Mouse (Mus musculus) heart, adult 18-20 months (tissue): ENCODE data around the gene Ptprn2. TPM values are rescaled to one million over a fixed set of nuclear protein-coding genes. Genes with fewer than 3 reads are reported as not detected.

Experiments
- DNase-seq, 2 experiments: peaks; one replicate each; pipeline ENCODE4 v3.0.0; 2021 to 2022; ENCODE audit warnings: mixed read lengths in 1 of 2
- total RNA-seq, 2 experiments: library from RNA; stranded (reverse); gene quantifications; 2 replicates each; pipeline ENCODE4 v1.2.3; 2021

Gene Ptprn2
- total RNA-seq, 2 experiments from 2014 or later: 0.07 to 0.18 TPM

DNA sequence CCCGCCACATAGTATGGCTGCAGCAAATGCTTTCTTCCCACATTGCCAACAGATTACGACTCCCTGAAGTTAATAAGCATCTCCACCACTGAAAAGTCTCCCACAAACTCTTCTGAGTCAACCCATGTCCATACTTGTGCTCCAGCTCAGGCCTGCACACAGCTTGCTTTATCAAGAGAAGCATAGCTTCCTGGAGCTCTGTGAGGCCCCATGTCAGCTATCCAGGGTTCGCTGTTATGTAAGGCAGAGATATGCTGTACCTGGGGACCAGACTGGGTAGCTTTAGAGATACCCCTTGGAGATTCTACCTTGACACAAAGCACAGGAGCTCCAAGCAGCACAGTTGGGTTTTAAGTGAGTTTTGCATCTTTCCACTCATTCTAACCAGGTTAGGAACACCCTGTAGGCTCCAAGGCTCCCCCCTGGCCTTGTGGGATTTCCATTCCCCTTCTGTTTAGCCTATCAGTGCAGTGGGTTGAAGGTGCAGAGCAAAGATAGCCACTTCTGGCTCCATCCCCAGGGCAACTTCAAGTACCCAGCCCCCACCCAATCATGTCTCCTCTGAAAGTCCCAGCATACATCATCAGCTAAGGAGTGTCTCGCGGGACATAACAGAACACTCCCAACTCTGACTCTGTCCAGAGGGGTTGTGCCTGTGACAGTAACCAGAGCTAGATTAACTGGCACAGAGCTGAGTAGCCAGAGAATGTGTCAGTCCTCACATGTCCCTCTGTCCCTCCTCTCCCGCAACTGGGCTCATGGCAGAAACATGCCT lies 572.9 kb downstream of the Ptprn2 start:
- DNase-seq: no peak

DNA sequence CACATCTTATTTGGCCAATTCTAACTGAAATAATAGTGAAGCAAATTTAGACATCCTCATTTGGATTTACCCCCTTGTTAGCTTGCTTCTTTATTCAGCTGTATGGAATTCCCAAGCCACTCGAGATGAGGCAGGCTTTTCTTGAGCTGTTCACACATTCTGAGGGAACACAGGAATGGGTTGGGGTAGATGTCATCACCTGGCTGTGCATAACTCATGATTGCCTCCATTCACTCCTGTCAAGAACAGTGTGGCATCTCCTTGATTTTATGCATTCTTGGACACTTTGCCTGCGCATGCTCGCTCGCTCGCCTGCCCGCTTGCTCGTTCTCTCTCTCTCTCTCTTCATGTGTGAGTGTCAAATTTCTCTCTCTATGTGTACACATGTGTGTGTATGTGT lies 573.5 kb downstream of the Ptprn2 start:
- DNase-seq: no peak

DNA sequence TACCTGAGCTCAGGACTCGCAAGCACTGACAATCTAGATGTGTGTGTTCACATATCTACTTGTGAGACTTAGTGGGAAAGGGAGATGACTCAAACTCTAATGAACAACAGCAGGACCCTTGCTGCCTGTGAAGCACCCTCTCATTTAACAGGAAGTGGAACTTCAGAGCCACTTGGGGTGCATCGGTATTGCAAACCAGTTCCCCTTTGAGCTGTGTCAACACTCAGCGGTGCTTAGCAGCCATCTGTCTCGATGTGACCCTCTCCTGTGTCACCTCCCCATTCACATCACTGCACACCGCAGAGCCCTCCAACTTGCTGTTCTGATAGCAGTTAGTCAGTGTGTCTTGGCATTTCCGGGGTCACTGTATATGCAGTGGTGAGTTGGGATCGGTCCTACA lies 592.1 kb downstream of the Ptprn2 start:
- no peak for DNase-seq

DNA sequence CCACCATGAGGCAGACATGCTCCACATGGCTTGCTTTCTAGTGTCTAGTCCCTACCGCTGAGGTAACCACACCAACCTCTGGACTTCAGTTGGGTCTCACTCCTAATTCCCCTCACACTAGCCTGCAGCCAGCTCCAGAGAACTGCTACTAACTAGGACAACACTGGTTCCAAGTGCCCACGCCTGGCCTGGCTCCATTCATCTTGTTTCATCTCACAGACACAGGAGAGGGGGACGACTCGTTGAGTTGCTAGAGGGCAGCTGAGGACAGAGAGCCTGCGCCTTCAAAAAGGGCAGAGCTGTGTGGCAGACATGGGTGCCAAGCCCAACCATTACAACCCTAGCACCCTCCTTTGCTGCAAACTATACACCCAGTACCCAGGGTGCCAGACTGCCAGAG lies 593.4 kb downstream of the Ptprn2 start:
- DNase-seq: no peak

DNA sequence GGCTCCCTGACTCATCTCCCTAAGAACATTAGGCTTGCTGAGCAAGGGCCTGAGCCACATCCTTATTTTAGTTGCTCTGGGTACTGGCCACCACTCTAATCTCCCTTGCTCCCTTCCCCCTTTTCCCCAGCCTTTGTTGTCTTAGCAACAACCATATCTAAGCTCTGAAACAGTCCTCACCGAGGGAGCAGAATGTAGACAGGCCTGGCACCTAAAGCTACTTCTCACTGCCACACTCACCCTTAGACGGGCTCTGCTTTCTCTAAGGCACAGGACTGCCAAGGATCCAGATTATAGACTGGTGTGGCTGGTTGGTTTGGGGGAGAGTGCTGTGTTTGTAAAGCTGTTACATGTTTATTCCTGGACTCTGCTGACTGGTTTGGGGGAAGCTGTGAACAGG lies 594.2 kb downstream of the Ptprn2 start:
- no peak for DNase-seq

DNA sequence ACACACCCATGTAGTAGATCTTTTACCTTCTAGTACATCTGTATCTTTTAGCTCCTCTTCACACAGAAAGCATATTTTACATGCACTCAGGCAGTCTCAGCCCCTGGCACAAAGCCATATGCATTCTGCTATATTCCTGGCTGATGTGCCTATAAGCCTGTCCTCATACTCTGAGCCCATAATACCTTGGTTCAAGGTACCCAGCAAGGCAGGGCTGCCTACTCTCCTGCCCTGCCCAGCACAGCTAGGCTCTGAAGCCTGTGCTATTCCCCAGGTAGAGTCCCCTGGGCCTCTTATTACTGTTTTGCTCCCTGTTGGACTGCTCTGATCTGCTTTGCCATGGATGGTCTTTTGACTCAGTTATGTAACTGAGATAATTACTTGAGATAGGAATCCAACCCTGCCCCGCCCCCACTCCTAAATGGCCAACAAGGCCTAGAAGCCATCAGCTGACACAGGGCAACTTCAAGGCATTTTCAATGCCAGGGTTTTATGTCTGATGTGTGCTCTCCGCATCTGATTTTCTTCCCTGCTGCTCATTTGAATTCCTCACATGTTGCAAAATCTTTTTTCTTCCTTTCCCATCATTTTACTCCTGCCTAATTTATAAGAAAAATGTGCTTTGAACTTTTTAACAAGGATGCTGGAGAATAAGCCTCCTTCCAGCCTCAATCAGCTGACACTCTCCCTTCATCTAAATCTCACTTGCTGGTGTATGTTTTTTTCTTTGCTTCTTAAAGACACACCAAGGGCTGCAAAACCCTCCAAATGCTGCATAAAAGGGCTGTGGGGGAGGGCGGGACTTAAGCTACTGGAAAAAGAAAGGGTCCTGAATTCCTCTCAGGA lies 598.6 kb downstream of the Ptprn2 start:
- no peak for DNase-seq

DNA sequence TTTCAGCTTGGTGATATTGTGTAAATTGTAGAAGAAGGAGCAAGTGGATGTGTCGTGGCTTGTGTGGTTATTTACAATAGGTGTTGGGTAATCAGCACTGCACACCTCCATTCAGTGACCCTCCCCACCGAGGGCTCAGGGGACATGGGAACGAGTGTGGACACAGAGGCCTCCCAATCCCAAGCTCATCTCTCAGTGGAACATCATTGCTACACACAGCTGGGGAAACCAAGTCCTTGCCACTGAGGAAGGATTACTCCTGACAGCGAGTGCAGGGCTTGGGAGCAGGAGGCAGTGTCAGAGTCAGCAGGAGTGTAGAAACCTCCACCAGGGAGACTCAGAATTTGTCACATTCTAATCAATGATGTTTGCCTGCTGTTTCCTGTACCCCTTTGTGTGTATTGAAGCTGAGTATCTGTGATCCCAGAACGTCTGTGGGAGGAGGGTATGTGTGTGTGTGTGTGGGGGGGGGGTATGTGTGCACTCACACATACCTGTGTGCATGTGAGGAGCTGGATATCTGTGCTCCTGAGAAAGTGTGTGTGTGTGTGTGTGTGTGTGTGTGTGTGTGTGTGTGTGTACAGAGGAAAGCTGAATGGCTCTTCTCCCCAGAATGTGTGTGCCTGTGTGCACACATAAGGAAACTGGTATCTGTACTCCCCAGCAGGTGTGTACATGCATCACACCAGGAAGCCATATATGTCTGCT lies 599.3 kb downstream of the Ptprn2 start:
- no peak for DNase-seq

DNA sequence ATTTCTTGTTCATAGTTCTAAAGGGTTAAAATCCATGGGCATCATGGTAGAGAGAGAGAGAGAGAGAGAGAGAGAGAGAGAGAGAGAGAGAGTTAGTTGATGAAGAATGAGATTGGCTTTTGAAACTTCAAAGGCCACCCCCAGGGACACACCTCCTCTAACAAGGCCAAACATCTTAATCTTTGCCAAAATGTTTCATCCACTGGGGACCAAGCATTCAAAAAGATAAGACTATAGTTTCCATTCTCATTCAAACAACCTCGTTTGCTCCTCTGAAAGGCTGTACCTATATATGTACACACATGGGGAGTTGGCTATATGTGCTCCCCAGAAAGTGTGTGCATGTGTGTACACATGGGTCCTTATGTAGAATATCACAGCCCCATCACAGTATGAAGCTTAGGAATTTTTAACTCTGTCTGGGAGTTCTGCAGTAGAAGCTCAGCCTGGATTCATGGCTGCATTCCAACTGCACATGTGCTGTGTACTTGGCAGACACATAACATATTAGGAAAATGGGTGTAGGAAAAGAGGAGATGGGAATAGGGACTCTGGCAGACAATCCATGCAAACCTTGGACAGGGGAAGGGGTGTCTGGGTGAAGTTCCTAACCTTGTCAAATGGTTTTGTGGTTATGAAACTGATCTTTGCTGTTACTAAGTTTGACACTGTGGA lies 600.3 kb downstream of the Ptprn2 start:
- DNase-seq: peak; percentile 5 to 29

DNA sequence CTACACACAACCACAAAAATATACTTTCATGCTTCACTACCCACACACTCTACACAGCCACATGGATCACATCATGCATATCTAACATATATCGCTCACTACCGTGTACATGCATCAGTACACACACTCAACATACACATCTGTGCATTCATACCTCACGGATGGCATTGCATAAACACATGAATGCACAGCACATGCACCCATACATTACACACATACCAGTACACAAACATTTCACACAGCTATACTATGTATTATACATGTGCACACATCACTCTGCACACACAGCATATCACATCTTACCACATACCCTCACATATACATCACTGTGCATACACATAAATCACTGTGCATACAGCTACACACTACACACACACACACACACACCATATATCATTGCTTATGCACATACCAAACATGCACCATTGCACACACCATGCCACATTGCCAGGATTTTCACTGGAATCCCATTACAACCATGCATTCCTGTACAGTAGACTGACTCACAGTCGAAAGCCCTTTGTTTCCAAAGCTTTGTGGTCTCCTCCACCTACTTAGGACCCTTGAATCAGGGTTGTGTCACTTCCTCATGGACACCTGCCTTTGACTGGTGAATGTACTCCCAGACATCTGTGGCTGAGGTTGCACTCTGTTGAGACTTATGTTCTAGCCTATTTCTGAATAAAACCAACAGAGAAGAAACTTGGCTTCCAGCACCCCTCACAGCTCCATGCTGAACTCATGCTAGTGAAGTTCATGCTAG lies 607.0 kb downstream of the Ptprn2 start:
- DNase-seq: no peak

DNA sequence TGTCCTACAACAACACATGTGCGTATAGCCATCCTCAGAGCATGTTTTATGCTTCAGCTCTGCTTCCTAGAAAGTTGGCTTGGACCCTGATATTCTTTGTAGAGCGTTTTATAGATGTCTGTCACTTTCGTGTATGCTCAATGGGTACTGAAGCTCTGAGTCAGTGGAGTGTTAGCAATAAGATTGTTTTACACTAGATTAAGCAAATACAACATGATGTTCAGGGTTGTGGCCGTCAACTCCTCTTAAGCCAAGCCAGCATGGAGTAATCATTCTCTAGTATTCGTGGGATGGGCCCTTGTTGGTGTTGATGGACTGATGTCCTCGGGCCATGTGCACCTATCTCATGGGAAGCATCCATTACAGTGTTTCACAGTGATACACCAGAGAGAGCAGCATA lies 610.4 kb downstream of the Ptprn2 start:
- no peak for DNase-seq

DNA sequence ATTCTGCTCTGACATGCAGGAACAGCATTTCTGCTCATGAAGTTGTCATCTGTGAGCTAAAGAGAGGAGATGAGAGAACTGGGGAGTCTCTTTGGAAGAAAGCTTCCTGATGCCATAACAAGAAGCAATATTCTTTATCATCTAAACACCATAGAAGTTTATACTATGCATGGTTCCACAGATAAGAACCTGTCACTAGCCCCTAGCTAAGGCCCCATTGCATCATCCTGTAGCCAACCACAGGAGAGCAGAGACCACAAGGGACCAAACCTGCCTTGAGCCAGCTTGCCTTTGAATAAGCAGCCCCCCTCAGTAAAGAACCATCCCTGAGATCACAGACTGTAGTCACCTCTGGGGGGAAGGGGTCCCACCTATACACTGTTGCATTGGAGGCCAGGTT lies 612.8 kb downstream of the Ptprn2 start:
- no peak for DNase-seq

DNA sequence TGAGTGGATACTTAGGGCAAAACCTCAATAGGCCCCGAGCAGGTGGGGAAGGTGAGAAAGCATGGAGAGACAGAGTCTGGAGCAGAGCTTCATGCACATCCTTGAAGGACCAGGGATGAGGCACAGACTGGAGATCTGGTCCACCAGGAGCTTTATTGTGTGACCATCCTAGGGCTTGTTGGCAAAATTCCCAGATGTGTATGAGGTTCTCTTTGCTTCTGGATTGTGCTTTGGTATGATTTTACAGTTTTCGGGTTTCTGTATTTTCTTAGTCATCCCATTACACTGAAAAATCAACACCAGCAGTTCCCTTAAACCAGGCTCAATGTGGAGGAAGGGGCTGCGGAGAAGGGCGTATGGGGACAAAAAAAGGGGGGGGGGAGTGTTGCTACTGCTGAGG lies 621.2 kb downstream of the Ptprn2 start:
- DNase-seq: no peak

DNA sequence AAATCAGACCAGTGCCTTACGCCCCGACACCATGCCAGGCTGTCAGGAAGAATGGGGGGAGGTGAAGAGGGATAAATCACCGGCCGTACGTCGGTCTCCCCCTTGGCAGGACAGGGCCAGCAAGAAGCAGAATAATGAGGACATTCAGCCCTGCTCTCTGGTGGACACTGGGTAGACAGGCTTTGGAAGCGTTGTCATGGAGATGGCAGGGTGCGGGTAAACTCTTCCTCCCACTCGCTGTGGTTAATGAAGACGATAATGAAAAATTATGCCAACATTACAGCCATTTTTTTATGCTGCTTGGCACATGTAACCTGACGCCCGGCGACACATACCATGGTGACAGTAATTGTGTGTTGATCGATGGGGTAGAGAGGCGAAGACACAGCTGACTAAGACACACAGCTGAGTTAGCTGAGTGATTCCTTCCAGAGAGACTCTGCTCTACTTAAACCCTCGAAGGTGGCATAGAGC lies 621.7 kb downstream of the Ptprn2 start:
- no peak for DNase-seq

DNA sequence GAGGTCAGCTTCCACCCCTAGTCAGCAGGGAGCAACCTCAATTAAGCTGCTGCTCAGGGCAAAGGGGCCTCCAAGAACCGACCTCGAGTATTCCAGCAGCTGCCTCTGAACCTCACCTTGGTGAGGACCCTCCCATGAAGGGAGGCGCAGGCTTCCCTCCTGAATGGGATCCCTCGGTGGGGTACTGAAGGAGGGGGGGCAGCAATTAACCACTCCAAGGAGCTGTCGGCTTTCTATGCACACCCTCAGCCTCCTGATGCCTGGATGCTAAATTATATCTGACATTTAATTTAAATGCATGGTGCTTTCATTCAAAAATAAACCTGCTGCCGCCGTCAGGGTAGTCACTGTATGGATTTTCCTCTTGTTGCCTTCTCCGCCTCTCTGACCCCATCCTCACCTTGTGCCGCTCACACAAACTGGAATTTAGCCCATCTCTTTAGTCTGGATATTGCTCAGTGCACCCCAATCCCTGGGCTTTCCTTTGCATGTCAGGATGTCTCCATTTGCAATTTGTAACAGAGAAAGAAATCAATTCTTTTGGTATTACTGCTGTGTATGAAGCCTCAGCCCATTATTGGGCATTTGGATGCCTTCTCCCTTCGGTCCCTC lies 629.8 kb downstream of the Ptprn2 start:
- no peak for DNase-seq

DNA sequence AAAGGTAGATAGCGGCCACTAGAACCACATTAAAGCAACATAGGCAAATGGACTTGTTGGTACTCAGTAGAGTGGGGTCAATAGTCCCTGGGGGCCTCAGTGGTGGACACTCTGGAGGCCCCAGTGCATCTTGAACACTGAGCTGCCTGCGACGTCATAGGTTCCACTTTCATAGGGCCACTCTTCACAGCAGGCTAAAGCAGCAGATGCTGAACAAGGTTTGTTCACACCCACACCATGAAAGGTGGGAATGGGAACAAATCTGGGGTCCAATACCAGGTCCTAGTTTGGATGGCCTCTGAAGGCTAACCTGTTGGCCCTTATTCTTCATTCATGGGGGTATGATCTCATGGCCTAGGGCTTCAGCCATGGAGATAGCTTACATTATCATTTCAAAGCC lies 641.6 kb downstream of the Ptprn2 start:
- no peak for DNase-seq

DNA sequence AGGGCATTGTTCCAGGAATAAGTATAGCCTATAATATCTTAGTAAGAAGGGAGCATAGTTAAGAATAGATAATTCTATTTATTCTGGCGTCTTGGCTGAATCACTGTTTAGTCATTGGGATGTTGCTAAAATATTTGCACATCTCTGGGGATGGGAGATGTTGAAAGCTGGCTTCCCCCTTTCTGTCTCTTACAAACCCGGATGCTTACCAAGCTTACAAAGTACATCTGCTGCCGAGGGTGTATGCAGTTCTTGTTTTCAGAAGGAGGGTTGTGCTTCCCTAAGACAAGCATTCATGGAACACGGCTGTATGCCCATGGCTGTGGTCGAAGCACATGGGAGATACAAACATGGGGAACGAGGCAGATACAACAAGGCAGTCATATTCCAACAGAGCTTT lies 642.0 kb downstream of the Ptprn2 start:
- DNase-seq: peak; percentile 6 to 35

DNA sequence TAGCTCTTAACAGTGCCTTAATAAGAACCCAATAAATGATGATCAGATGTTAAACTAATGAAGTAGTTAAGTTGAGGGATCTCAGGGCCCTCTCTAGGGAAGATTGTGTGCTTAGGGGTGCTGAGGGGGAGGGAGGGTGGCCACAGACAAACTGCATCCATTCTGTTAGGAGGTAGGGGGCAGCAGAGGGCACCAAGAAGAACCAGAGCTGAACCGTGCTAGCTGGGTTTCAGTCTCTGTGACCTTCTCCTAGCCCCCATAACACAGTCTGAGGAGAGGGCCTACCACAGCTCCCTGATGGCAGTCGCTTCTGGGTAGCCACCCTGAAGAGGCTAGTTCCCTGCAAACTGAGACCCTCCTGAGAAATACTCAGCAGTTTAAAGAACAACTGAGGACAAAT lies 646.6 kb downstream of the Ptprn2 start:
- DNase-seq: peak; percentile 11 to 38

DNA sequence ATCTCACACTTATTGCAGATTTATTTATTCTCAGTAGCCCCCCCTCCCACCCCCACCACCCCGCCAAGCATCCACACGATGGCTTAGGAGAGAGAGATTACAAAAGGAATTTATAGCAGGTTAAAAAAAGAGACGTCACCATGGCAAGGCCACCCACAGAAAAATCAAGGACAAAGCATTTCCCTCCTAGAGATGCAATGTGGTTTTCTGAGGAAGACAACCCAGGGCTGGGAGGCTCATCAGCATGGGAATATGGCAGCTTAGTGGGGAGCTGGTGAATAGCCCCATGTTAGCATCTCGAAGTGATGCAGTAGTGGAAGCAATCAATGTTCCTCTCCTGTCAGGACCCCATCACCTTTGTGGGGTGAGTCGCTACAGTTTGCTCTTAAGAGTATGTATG lies 649.7 kb downstream of the Ptprn2 start:
- DNase-seq: no peak

DNA sequence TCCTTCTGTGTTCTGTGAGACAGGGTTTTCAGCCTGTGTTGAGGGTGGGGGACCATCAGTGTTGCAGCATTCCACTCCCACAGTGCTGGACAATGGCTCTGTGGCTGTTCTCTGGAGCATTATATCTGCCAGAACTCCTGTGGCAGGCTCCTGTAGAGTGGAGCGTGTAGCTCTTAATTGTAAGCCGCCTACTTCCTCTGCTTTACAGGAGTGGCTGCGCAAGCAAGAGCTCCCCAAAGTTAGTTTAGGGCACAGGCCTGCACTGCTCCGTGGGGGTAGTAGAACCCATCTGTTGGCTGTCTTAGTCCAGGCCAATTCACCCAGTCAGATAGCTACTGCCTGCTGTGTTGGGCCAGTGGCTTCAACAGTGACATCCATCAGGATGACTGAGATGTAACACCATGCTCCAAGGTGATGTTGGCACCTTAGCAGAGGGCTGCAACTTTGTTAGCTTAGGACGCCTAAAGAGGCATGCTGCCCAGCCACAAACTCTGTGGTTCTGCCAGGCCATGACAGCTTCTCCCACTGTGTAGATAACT lies 651.0 kb downstream of the Ptprn2 start:
- DNase-seq: no peak

DNA sequence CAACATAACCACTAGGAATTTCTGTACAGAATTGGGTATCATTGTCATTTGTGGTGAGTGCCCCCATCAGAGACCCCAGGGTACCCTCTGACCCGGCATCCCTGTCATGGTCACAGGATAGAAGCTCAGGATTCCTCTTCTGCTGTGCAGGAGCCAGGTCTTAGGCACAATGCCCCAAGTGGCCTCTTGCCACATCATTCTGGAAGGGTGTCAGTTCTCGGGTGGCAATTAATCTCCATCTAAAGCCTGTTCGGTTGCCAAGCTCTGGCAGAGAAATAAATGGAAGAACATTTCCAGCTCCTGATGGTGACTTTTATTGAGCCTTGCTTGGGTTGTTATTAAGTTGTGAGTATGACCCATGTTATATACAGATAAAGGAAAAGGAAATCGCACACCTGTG lies 655.4 kb downstream of the Ptprn2 start:
- DNase-seq: peak in 1 of 2 experiments; percentile 25

DNA sequence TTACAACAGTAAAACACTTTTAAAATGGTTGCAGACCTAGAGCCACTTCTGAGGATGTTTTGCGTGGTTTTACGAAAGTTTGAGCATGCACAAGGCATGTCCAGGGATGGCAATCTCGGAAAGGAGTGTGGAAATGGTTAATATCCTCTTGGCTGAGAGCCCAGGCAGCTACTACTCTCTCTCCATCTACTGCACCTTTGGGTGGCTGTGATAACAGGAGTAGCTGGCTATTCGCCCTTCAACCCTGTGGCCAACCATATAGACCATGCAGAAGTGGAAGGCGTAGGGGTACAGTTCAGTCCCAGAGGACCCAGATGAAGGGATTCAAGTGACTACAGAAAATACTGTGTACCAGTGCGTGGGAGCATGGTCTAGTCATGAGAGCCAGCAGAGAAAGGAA lies 655.9 kb downstream of the Ptprn2 start:
- no peak for DNase-seq
